In the genomic region with DNA sequence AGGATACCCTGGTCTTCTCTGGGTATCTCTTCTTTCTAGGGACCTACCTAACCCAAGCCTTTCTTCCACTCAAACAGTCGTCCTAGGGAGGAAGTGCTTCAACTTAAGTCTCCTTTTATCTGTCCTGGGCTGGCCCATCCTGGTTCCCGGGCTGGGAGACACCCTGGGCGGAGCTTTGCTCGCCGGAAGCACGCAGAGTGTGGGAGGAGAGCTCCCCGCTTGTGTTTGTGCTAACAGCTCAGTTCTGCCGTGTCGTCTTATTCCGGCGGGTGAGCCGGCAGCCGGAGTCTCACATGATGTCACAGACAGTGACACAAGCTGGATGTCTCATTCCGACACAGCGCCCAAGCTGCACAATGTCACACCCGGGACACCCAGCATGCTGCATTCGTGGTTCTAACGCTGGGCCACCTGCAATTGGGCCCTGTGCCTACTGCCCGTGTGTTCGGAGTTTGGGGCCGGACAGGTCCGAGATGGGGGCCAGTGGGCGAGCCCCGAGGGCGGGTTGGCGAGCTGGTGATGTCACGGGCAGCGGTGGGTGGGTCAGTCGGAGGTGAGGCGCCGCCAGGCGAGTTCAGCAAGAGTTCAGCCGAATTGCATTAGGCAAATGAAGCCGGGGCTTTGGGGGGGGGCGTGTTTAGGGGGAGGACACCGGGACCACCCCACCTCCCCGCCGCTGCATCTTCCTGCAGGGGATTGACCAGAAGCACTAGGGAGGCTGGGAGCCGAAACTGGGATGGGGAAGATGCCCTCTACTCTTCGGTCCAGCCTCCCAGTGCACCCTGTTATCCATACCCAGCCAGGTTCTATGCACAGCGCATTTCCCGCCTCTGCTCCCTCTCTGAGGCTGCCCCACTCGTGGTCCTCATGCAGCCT, we compare ENCODE assay signal across 8 mouse cellular contexts. TPM values are rescaled to one million over a fixed set of nuclear protein-coding genes. Genes with fewer than 3 reads are reported as not detected.
DNase-seq lines count a peak whose midpoint lies in the region; ATAC-seq lines count a peak whose summit lies in the region.

No protein-coding gene starts in this region.

- no peaks in the 10 kb centered on the region for H3K9me3 ChIP-seq in embryonic facial prominence, embryonic 12.5 days
- H3K9me3 ChIP-seq in heart, embryonic 11.5 days (replicated peaks; ENCODE audit: control insufficient read depth, low read length), result no peaks in the 10 kb centered on the region
- H3K9me3 ChIP-seq in kidney, embryonic 14.5 days (ENCODE audit: control insufficient read depth, low read length), result no peaks in the 10 kb centered on the region

- peaks cover 73% of the 10 kb centered on the region for H3K4me1 ChIP-seq in embryonic facial prominence, embryonic 12.5 days
- peaks cover 71% of the 10 kb centered on the region for H3K4me1 ChIP-seq in heart, embryonic 11.5 days (ENCODE audit: control insufficient read depth, insufficient read depth, low read length)
- peaks cover 68% of the 10 kb centered on the region for H3K4me1 ChIP-seq in kidney, embryonic 14.5 days (ENCODE audit: control insufficient read depth, insufficient read depth, low read length)

- peak overlapping the region; percentile 57 for H3K4me3 ChIP-seq in embryonic facial prominence, embryonic 12.5 days
- peak overlapping the region; percentile 65 for H3K4me3 ChIP-seq in heart, embryonic 11.5 days (ENCODE audit: low read depth, low read length)
- peak overlapping the region; percentile 75 for H3K4me3 ChIP-seq in kidney, embryonic 14.5 days (ENCODE audit: low read length)

- DNase-seq in CD8-positive naive resting alpha-beta T cell, adult 2 months (ENCODE audit: low read depth in 2 of 2, low spot score in 2 of 2), result peak; percentile 82 to 84
- DNase-seq in ZHBTc4 (ENCODE audit: low read depth, low spot score), result peak; percentile 92
- DNase-seq in lung, postnatal 14 days, result peak; percentile 89
- peak; percentile 84 for DNase-seq in ovary, postnatal 36 days (ENCODE audit: low spot score)
- peak; percentile 91 for DNase-seq in yolk sac, embryonic 10.5 days (ENCODE audit: low spot score)

- peaks cover 19% of the 10 kb centered on the region for H3K36me3 ChIP-seq in embryonic facial prominence, embryonic 12.5 days
- H3K36me3 ChIP-seq in heart, embryonic 11.5 days (ENCODE audit: control insufficient read depth, insufficient read depth, low read length), result no peaks in the 10 kb centered on the region; the same call in none of the 2 replicates
- peaks cover 2% of the 10 kb centered on the region; the same call in 1 of the 2 replicates for H3K36me3 ChIP-seq in kidney, embryonic 14.5 days (ENCODE audit: control insufficient read depth, insufficient read depth, low read length)

- peak overlapping the region; percentile 61 for H3K27ac ChIP-seq in embryonic facial prominence, embryonic 12.5 days
- peak overlapping the region; percentile 77 for H3K27ac ChIP-seq in heart, embryonic 11.5 days (ENCODE audit: low read depth, low read length)
- peak overlapping the region; percentile 70 for H3K27ac ChIP-seq in kidney, embryonic 14.5 days (ENCODE audit: low read depth, low read length)

- ATAC-seq in embryonic facial prominence, embryonic 12.5 days (ENCODE audit: insufficient number of reproducible peaks, insufficient read depth, low FRiP score, low TSS enrichment), result no peak
- peak; percentile 13; the same call in 1 of the 2 replicates for ATAC-seq in heart, embryonic 11.5 days (replicated peaks; ENCODE audit: insufficient number of reproducible peaks, low FRiP score, low TSS enrichment)
- ATAC-seq in kidney, embryonic 14.5 days (ENCODE audit: low FRiP score, low TSS enrichment), result peak; percentile 18; the same call in 1 of the 2 replicates

- WGBS in embryonic facial prominence, embryonic 12.5 days, result under 1% methylated on average over 42 of the region's 43 CpGs
- WGBS in heart, embryonic 11.5 days (ENCODE audit: insufficient replicate concordance), result 1% methylated on average over 40 of the region's 43 CpGs
- under 1% methylated on average over 40 of the region's 43 CpGs for WGBS in kidney, embryonic 14.5 days

- H3K27me3 ChIP-seq in embryonic facial prominence, embryonic 12.5 days, result no peaks in the 10 kb centered on the region
- no peaks in the 10 kb centered on the region for H3K27me3 ChIP-seq in heart, embryonic 11.5 days (ENCODE audit: control insufficient read depth, insufficient read depth, low read length)
- no peaks in the 10 kb centered on the region for H3K27me3 ChIP-seq in kidney, embryonic 14.5 days (ENCODE audit: control insufficient read depth, insufficient read depth, low read length)

- peak overlapping the region; percentile 99 for H3K4me2 ChIP-seq in embryonic facial prominence, embryonic 12.5 days (replicated peaks)
- peak overlapping the region; percentile 97 for H3K4me2 ChIP-seq in heart, embryonic 11.5 days
- peak overlapping the region; percentile 99 for H3K4me2 ChIP-seq in kidney, embryonic 14.5 days (replicated peaks; ENCODE audit: low read depth, low read length)

- H3K9ac ChIP-seq in embryonic facial prominence, embryonic 12.5 days, result peak overlapping the region; percentile 80
- H3K9ac ChIP-seq in heart, embryonic 11.5 days (ENCODE audit: low read depth, low read length), result peak overlapping the region; percentile 78
- H3K9ac ChIP-seq in kidney, embryonic 14.5 days (ENCODE audit: low read depth, low read length), result peak overlapping the region; percentile 76

RNA-seq across cellular contexts. Expression of gene Gjd3, which starts 23.1 kb away (rescaled TPM):
- polyA plus RNA-seq in embryonic facial prominence, embryonic 12.5 days (2016; fragmentation: Nextera tagmentation; extraction: Ambion mirVana), result 0.73 and 1.4 TPM in 2 replicates
- polyA plus RNA-seq in heart, embryonic 11.5 days (2014; fragmentation: Nextera tagmentation; extraction: Ambion mirVana), result 1.3 and 1.5 TPM in 2 replicates
- polyA plus RNA-seq in kidney, embryonic 14.5 days (2014; fragmentation: Nextera tagmentation; extraction: Ambion mirVana), result 0.64 TPM in 1 of 2 replicates, not detected in the other

RNA-seq across cellular contexts. Expression of gene Rara, which starts 32.1 kb away (rescaled TPM):
- polyA plus RNA-seq in embryonic facial prominence, embryonic 12.5 days (2016; fragmentation: Nextera tagmentation; extraction: Ambion mirVana), result 48.8 and 49.2 TPM in 2 replicates
- polyA plus RNA-seq in heart, embryonic 11.5 days (2014; fragmentation: Nextera tagmentation; extraction: Ambion mirVana), result 34.9 and 36.6 TPM in 2 replicates
- polyA plus RNA-seq in kidney, embryonic 14.5 days (2014; fragmentation: Nextera tagmentation; extraction: Ambion mirVana), result 27.7 and 36.7 TPM in 2 replicates

RNA-seq across cellular contexts. Expression of gene Cdc6, which starts 52.1 kb away (rescaled TPM):
- 33.1 and 34.7 TPM in 2 replicates for polyA plus RNA-seq in embryonic facial prominence, embryonic 12.5 days (2016; fragmentation: Nextera tagmentation; extraction: Ambion mirVana)
- polyA plus RNA-seq in heart, embryonic 11.5 days (2014; fragmentation: Nextera tagmentation; extraction: Ambion mirVana), result 33.6 and 34.0 TPM in 2 replicates
- 32.5 and 44.1 TPM in 2 replicates for polyA plus RNA-seq in kidney, embryonic 14.5 days (2014; fragmentation: Nextera tagmentation; extraction: Ambion mirVana)
